Mouse (Mus musculus) stomach, embryonic 14.5 days (tissue): ENCODE measurements around the gene Dusp8. TPM values are rescaled to one million over a fixed set of nuclear protein-coding genes. Genes with fewer than 3 reads are reported as not detected.
A peak's percentile ranks its signal among the peaks of the same experiment; 100 is the strongest.

Experiments used
- ATAC-seq: fragments of 200-750 bp; cut with Nextera tagmentation; 2 replicates; pipeline ENCODE4 v1.8.0; 2017; ENCODE audit warnings: low read depth, moderate TSS enrichment; ENCODE audit not compliant: insufficient number of reproducible peaks, insufficient read depth, low FRiP score
- H3K27ac ChIP-seq: fragments of 300-500 bp; sonication (generic); 2 replicates; pipeline ENCODE4 v1.5.1; 2014; ENCODE audit warnings: mild to moderate bottlenecking, low read length, moderate library complexity, mixed read lengths
- H3K27me3 ChIP-seq: fragments of 300-500 bp; sonication (generic); 2 replicates; pipeline ENCODE4 v1.6.1; 2014; ENCODE audit warnings: low read length, control low read depth, mixed read lengths; ENCODE audit not compliant: control insufficient read depth, insufficient read depth
- H3K36me3 ChIP-seq: fragments of 300-500 bp; sonication (generic); 2 replicates; pipeline ENCODE4 v1.6.1; 2014; ENCODE audit warnings: mild to moderate bottlenecking, control low read depth, low read length, moderate library complexity, mixed read lengths; ENCODE audit not compliant: control insufficient read depth, insufficient read depth
- H3K4me1 ChIP-seq: fragments of 300-500 bp; sonication (generic); 2 replicates; pipeline ENCODE4 v1.6.1; 2014; ENCODE audit warnings: low read length, control low read depth, mixed read lengths; ENCODE audit not compliant: control insufficient read depth, insufficient read depth
- H3K4me2 ChIP-seq: fragments of 300-500 bp; sonication (generic); replicated peaks from 2 replicates; pipeline ENCODE4 v1.6.1; 2014; ENCODE audit warnings: low read depth, low read length, control low read depth
- H3K4me3 ChIP-seq: fragments of 300-500 bp; sonication (generic); 2 replicates; pipeline ENCODE4 v1.5.1; 2014; ENCODE audit warnings: low read depth, low read length, control low read depth
- H3K9ac ChIP-seq: fragments of 300-500 bp; sonication (generic); replicated peaks from 2 replicates; pipeline ENCODE4 v1.6.1; 2014; ENCODE audit warnings: low read depth, mild to moderate bottlenecking, control low read depth, low read length, moderate library complexity, mixed read lengths
- H3K9me3 ChIP-seq: fragments of 300-500 bp; sonication (generic); 2 replicates; pipeline ENCODE4 v1.6.1; 2016; ENCODE audit warnings: low read depth, low read length, control low read depth; ENCODE audit not compliant: control insufficient read depth
- WGBS: fragments of 180-500 bp; shearing (Covaris S2); extraction: QIAGEN DNeasy Blood & Tissue Kit; methylation state at CpG from one replicate; pipeline ENCODE4 v1.1.7; 2014; 5-methylcytosine and 5-hydroxymethylcytosine counted together
- polyA plus RNA-seq: library from polyadenylated mRNA; unstranded; fragments of >200 nt; fragmentation: Nextera tagmentation; extraction: Ambion mirVana; gene quantifications from 2 replicates; pipeline ENCODE4 v1.2.1, GENCODE M21; 2014

The Dusp8 gene
- polyA plus RNA-seq, 1 experiment from 2014 or later: 5.2 TPM

GRCm38 (mm10) chr7:142070458-142071211, 25.0 kb downstream of the Dusp8 start:
- 12% methylated on average over 13 of the region's 13 CpGs for WGBS
- H3K9ac ChIP-seq: no peak overlapping the region
- no peaks in the 10 kb centered on the region for H3K36me3 ChIP-seq
- H3K4me2 ChIP-seq: peak overlapping the region; percentile 22; the same call in 1 of the 2 replicates
- no peak overlapping the region for H3K27ac ChIP-seq
- peak; percentile 77; the same call in 1 of the 2 replicates for ATAC-seq
- H3K27me3 ChIP-seq: no peaks in the 10 kb centered on the region
- 0 out of 2 replicates have a peak, but pooled peaks cover 4% of the 10 kb centered on the region for H3K4me1 ChIP-seq
- H3K9me3 ChIP-seq: no peaks in the 10 kb centered on the region
- no peak overlapping the region for H3K4me3 ChIP-seq

GRCm38 (mm10) chr7:142068429-142068828, 27.2 kb downstream of the Dusp8 start:
- H3K27me3 ChIP-seq: no peaks in the 10 kb centered on the region
- ATAC-seq: no peak
- WGBS: 61% methylated on average over 4 of the region's 4 CpGs
- H3K4me1 ChIP-seq: 0 out of 2 replicates have a peak, but pooled peaks cover 4% of the 10 kb centered on the region
- no peak overlapping the region for H3K4me3 ChIP-seq
- no peaks in the 10 kb centered on the region for H3K9me3 ChIP-seq
- no peak overlapping the region for H3K4me2 ChIP-seq
- H3K9ac ChIP-seq: no peak overlapping the region
- H3K27ac ChIP-seq: no peak overlapping the region
- H3K36me3 ChIP-seq: no peaks in the 10 kb centered on the region

GRCm38 (mm10) chr7:142060931-142061565, 34.6 kb downstream of the Dusp8 start, which contains the start of gene Mob2:
TSS of gene Mob2 (minus strand) at chr7:142061065.
- ATAC-seq: peak; percentile 92
- Histone ChIP-seq H3K9me3 (no peaks in the 10 kb centered on the region), H3K9ac (peak within 1 kb of the TSS; percentile 92), H3K4me2 (peak within 1 kb of the TSS; percentile 62), H3K4me3 (peak within 1 kb of the TSS; percentile 95), H3K27ac (peak within 1 kb of the TSS; percentile 67), H3K36me3 (peaks cover 3% of the 10 kb centered on the region; the same call in 1 of the 2 replicates), H3K27me3 (no peaks in the 10 kb centered on the region), H3K4me1 (peaks cover 19% of the 10 kb centered on the region)
- under 1% methylated on average over 48 of the region's 49 CpGs for WGBS

GRCm38 (mm10) chr7:142060185-142060930, 35.3 kb downstream of the Dusp8 start:
- peak; percentile 48 for ATAC-seq
- peak overlapping the region; percentile 92 for H3K9ac ChIP-seq
- peaks cover 19% of the 10 kb centered on the region for H3K4me1 ChIP-seq
- peak overlapping the region; percentile 62 for H3K4me2 ChIP-seq
- H3K27me3 ChIP-seq: no peaks in the 10 kb centered on the region
- no peaks in the 10 kb centered on the region for H3K9me3 ChIP-seq
- peak overlapping the region; percentile 67 for H3K27ac ChIP-seq
- WGBS: 2% methylated on average over 52 of the region's 66 CpGs
- peaks cover 3% of the 10 kb centered on the region; the same call in 1 of the 2 replicates for H3K36me3 ChIP-seq
- H3K4me3 ChIP-seq: peak overlapping the region; percentile 95

GRCm38 (mm10) chr7:142059024-142059423, 36.6 kb downstream of the Dusp8 start:
- no peaks in the 10 kb centered on the region for H3K9me3 ChIP-seq
- H3K9ac ChIP-seq: no peak overlapping the region
- no peaks in the 10 kb centered on the region for H3K27me3 ChIP-seq
- no peak overlapping the region for H3K4me2 ChIP-seq
- no peak overlapping the region for H3K4me3 ChIP-seq
- H3K4me1 ChIP-seq: peaks cover 19% of the 10 kb centered on the region
- H3K27ac ChIP-seq: no peak overlapping the region
- no peak for ATAC-seq
- peaks cover 4% of the 10 kb centered on the region; the same call in 1 of the 2 replicates for H3K36me3 ChIP-seq
- 53% methylated on average over 2 of the region's 2 CpGs for WGBS

GRCm38 (mm10) chr7:142057121-142057520, 38.5 kb downstream of the Dusp8 start:
- no peak for ATAC-seq
- Histone ChIP-seq H3K9me3 (no peaks in the 10 kb centered on the region), H3K36me3 (peaks cover 6% of the 10 kb centered on the region; the same call in 1 of the 2 replicates), H3K4me3 (no peak overlapping the region), H3K27ac (no peak overlapping the region), H3K9ac (no peak overlapping the region), H3K4me2 (no peak overlapping the region), H3K4me1 (peaks cover 19% of the 10 kb centered on the region), H3K27me3 (no peaks in the 10 kb centered on the region)
- 95% methylated on average over 1 of the region's 1 CpGs for WGBS

- Histone ChIP-seq H3K4me2 (no peak overlapping the region), H3K36me3 (peaks cover 6% of the 10 kb centered on the region; the same call in 1 of the 2 replicates), H3K4me1 (peaks cover 19% of the 10 kb centered on the region), H3K4me3 (no peak overlapping the region), H3K27ac (no peak overlapping the region), H3K27me3 (no peaks in the 10 kb centered on the region), H3K9ac (no peak overlapping the region), H3K9me3 (no peaks in the 10 kb centered on the region)
- ATAC-seq: no peak
- WGBS: 70% methylated on average over 1 of the region's 1 CpGs
Observed at GRCm38 (mm10) chr7:142056601-142057061, 39.0 kb downstream of the Dusp8 start.

GRCm38 (mm10) chr7:142055431-142055830, 40.2 kb downstream of the Dusp8 start:
- no peak for ATAC-seq
- Histone ChIP-seq H3K36me3 (peaks cover 6% of the 10 kb centered on the region; the same call in 1 of the 2 replicates), H3K27me3 (no peaks in the 10 kb centered on the region), H3K4me3 (no peak overlapping the region), H3K4me1 (peaks cover 16% of the 10 kb centered on the region), H3K9ac (no peak overlapping the region), H3K27ac (no peak overlapping the region), H3K9me3 (no peaks in the 10 kb centered on the region), H3K4me2 (no peak overlapping the region)
- 95% methylated on average over 3 of the region's 3 CpGs for WGBS
